Mouse (Mus musculus) embryonic facial prominence, embryonic 14.5 days (tissue): ENCODE measurements around the gene Rpap1. TPM values are rescaled to one million over a fixed set of nuclear protein-coding genes. Genes with fewer than 3 reads are reported as not detected.

Experiments
- ATAC-seq: fragments of 200-750 bp; cut with Nextera tagmentation; 2 replicates; pipeline ENCODE4 v1.8.0; 2017; ENCODE audit warnings: low read depth, moderate number of reproducible peaks, moderate TSS enrichment
- DNase-seq: peaks from one replicate; pipeline ENCODE4 v3.0.0-alpha.2; 2015; ENCODE audit warnings: low spot score
- H3K27ac ChIP-seq: fragments of 300-500 bp; sonication (generic); replicated peaks from 2 replicates; pipeline ENCODE4 v1.5.1; 2014; ENCODE audit warnings: low read depth, mild to moderate bottlenecking, low read length, moderate library complexity
- H3K27me3 ChIP-seq: fragments of 300-500 bp; sonication (generic); replicated peaks from 2 replicates; pipeline ENCODE4 v1.6.1; 2014; ENCODE audit warnings: low read length; ENCODE audit not compliant: control insufficient read depth, insufficient read depth
- H3K36me3 ChIP-seq: fragments of 300-500 bp; sonication (generic); 2 replicates; pipeline ENCODE4 v1.6.1; 2014; ENCODE audit warnings: low read length, mixed read lengths; ENCODE audit not compliant: control insufficient read depth, insufficient read depth
- H3K4me1 ChIP-seq: fragments of 300-500 bp; sonication (generic); 2 replicates; pipeline ENCODE4 v1.6.1; 2014; ENCODE audit warnings: antibody characterized with exemption, low read length; ENCODE audit not compliant: control insufficient read depth, insufficient read depth
- H3K4me2 ChIP-seq: fragments of 300-500 bp; sonication (generic); 2 replicates; pipeline ENCODE4 v1.6.1; 2014; ENCODE audit warnings: low read depth, mild to moderate bottlenecking, low read length, moderate library complexity, mixed read lengths
- H3K4me3 ChIP-seq: fragments of 300-500 bp; sonication (generic); 2 replicates; pipeline ENCODE4 v1.5.1; 2014; ENCODE audit warnings: low read depth, mild to moderate bottlenecking, low read length
- H3K9ac ChIP-seq: fragments of 300-500 bp; sonication (generic); 2 replicates; pipeline ENCODE4 v1.6.1; 2014; ENCODE audit warnings: low read depth, mild to moderate bottlenecking, low read length, moderate library complexity, mixed read lengths
- H3K9me3 ChIP-seq: fragments of 300-500 bp; sonication (generic); 2 replicates; pipeline ENCODE4 v1.6.1; 2016; ENCODE audit warnings: low read length; ENCODE audit not compliant: control insufficient read depth
- WGBS: fragments of 180-500 bp; shearing (Covaris S2); extraction: QIAGEN DNeasy Blood & Tissue Kit; methylation state at CpG from one replicate; pipeline ENCODE4 v1.1.7; 2014; 5-methylcytosine and 5-hydroxymethylcytosine counted together
- polyA plus RNA-seq: library from polyadenylated mRNA; unstranded; fragments of >200 nt; fragmentation: Nextera tagmentation; extraction: Ambion mirVana; gene quantifications from 2 replicates; pipeline ENCODE4 v1.2.1, GENCODE M21; 2014

Gene Rpap1
- polyA plus RNA-seq, 1 experiment from 2014 or later = 18.3 TPM

DNA sequence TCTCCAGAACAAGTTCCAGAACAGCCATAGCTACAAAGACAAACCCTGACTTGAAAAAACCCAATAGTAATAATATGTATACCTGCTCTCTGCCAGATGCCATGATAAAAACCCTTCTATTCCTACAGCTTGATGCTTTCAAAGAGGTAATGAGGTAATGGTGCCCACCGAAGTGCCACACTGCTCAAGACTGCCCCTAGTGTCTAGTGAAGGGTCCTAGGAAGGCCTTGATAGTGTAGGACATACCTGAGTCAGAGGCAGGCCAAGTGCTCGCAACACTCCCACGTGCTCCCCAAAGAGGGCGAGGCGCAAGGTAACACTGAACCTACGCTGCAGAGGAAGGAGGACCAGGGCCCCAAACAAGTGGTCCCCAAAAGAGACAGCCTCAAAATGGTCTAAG, 20.1 kb downstream of the Rpap1 start:
- Histone ChIP-seq H3K27me3 (no peaks in the 10 kb centered on the region), H3K9ac (no peak overlapping the region), H3K4me2 (no peak overlapping the region), H3K4me1 (no peaks in the 10 kb centered on the region), H3K36me3 (peaks cover 79% of the 10 kb centered on the region), H3K27ac (no peak overlapping the region), H3K9me3 (no peaks in the 10 kb centered on the region), H3K4me3 (no peak overlapping the region)
- ATAC-seq (no peak), DNase-seq (no peak)
- WGBS = 91% methylated on average over 6 of the region's 6 CpGs

DNA sequence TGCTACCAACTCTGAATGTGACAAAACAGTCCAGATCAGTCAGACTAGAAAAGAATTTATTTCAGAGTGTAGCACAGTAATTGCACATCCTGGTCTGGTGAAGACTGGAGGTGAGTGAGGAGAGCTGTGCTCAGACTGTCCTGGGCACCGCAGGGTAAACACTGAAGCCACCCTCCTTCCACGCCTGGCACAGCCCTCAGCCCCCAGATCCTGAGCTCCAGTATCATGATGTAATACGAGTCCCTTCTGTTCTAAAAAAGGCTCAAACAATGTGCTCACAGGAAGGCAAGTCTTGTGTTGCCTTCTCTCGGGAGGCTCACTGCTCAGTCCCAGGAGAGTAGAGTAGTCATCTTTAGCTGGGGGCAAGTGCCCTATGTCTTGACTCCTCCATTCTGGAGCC, 23.4 kb downstream of the Rpap1 start:
- DNase-seq = no peak
- Histone ChIP-seq H3K27ac (no peak overlapping the region), H3K4me2 (no peak overlapping the region), H3K9ac (no peak overlapping the region), H3K4me1 (no peaks in the 10 kb centered on the region), H3K27me3 (peaks cover 26% of the 10 kb centered on the region), H3K9me3 (no peaks in the 10 kb centered on the region), H3K4me3 (no peak overlapping the region), H3K36me3 (peaks cover 45% of the 10 kb centered on the region)
- 45% methylated on average over 4 of the region's 4 CpGs for WGBS
- ATAC-seq = peak; percentile 34; the same call in 1 of the 2 replicates

GRCm38 (mm10) chr2:119762276-119762675, 25.1 kb downstream of the Rpap1 start:
- DNase-seq (no peak), ATAC-seq (no peak)
- Histone ChIP-seq H3K9me3 (no peaks in the 10 kb centered on the region), H3K36me3 (peaks cover 34% of the 10 kb centered on the region), H3K4me2 (no peak overlapping the region), H3K27ac (no peak overlapping the region), H3K27me3 (peaks cover 43% of the 10 kb centered on the region), H3K4me1 (no peaks in the 10 kb centered on the region), H3K9ac (no peak overlapping the region), H3K4me3 (no peak overlapping the region)
- 70% methylated on average over 1 of the region's 1 CpGs for WGBS

GRCm38 (mm10) chr2:119760251-119760650, 27.1 kb downstream of the Rpap1 start, which contains the start of gene Ltk:
Gene Ltk (minus strand): TSS chr2:119760431.
- peaks cover 58% of the 10 kb centered on the region for H3K27me3 ChIP-seq
- H3K27ac ChIP-seq = no peak within 1 kb of the TSS
- peaks cover 17% of the 10 kb centered on the region for H3K36me3 ChIP-seq
- H3K4me1 ChIP-seq = no peaks in the 10 kb centered on the region
- H3K4me3 ChIP-seq = no peak within 1 kb of the TSS
- DNase-seq = no peak
- ATAC-seq = no peak
- H3K4me2 ChIP-seq = peak within 1 kb of the TSS; percentile 100; the same call in 1 of the 2 replicates
- no peaks in the 10 kb centered on the region for H3K9me3 ChIP-seq
- WGBS = 22% methylated on average over 9 of the region's 9 CpGs
- no peak within 1 kb of the TSS for H3K9ac ChIP-seq

- Histone ChIP-seq H3K4me1 (no peaks in the 10 kb centered on the region), H3K4me3 (peak overlapping the region; percentile 60), H3K27ac (no peak overlapping the region), H3K9ac (peak overlapping the region; percentile 61; the same call in 1 of the 2 replicates), H3K4me2 (peak overlapping the region; percentile 100), H3K27me3 (peaks cover 66% of the 10 kb centered on the region), H3K36me3 (peaks cover 8% of the 10 kb centered on the region), H3K9me3 (no peaks in the 10 kb centered on the region)
- 5% methylated on average over 39 of the region's 44 CpGs for WGBS
- ATAC-seq (no peak), DNase-seq (no peak)
These were observed 28.2 kb downstream of the Rpap1 start for GRCm38 (mm10) chr2:119758844-119759835.

- Histone ChIP-seq H3K4me3 (peak overlapping the region; percentile 60), H3K9me3 (no peaks in the 10 kb centered on the region), H3K27ac (no peak overlapping the region), H3K4me2 (peak overlapping the region; percentile 100), H3K27me3 (peaks cover 68% of the 10 kb centered on the region), H3K36me3 (no peaks in the 10 kb centered on the region), H3K9ac (peak overlapping the region; percentile 61), H3K4me1 (no peaks in the 10 kb centered on the region)
- 1% methylated on average over 16 of the region's 77 CpGs for WGBS
- ATAC-seq = peak; percentile 39
- no peak for DNase-seq
These were observed 29.1 kb downstream of the Rpap1 start for GRCm38 (mm10) chr2:119758101-119758843.

GRCm38 (mm10) chr2:119757601-119758100, 29.7 kb downstream of the Rpap1 start:
- H3K27ac ChIP-seq = no peak overlapping the region
- H3K4me2 ChIP-seq = peak overlapping the region; percentile 100
- ATAC-seq (peak; percentile 21; the same call in 1 of the 2 replicates), DNase-seq (no peak)
- H3K27me3 ChIP-seq = peaks cover 74% of the 10 kb centered on the region
- no peaks in the 10 kb centered on the region for H3K4me1 ChIP-seq
- H3K9me3 ChIP-seq = no peaks in the 10 kb centered on the region
- H3K9ac ChIP-seq = peak overlapping the region; percentile 61
- no peaks in the 10 kb centered on the region for H3K36me3 ChIP-seq
- peak overlapping the region; percentile 60 for H3K4me3 ChIP-seq
- WGBS = 7% methylated on average over 11 of the region's 31 CpGs

DNA sequence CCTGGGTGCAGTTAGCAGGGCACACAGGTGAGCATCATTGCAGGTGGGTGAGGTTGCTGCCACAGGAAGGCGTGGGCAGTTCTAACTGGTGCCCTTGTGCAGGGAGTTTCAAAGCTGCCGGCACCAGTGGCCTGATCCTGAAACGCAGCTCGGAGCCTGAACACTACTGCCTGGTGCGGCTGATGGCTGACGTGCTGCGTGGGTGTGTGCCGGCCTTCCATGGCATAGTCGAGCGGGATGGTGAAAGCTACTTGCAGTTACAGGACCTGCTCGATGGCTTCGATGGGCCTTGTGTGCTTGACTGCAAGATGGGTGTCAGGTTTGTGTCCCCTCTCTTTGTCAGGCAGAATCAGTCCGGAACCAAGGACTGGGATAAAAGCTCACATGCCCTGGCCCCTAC, 38.1 kb downstream of the Rpap1 start:
- Histone ChIP-seq H3K4me1 (peaks cover 3% of the 10 kb centered on the region; the same call in 1 of the 2 replicates), H3K4me3 (no peak overlapping the region), H3K9me3 (no peaks in the 10 kb centered on the region), H3K9ac (no peak overlapping the region), H3K36me3 (no peaks in the 10 kb centered on the region), H3K27ac (no peak overlapping the region), H3K27me3 (peaks cover 50% of the 10 kb centered on the region), H3K4me2 (no peak overlapping the region)
- WGBS = 73% methylated on average over 13 of the region's 13 CpGs
- no peak for DNase-seq
- no peak for ATAC-seq
